Mouse (Mus musculus): Measurements from ENCODE around the gene Atp6v1b1. TPM values are rescaled to one million over a fixed set of nuclear protein-coding genes. Genes with fewer than 3 reads are reported as not detected.
A peak's percentile ranks its signal among the peaks of the same experiment; 100 is the strongest.

Atp6v1b1 gene
- not detected for polyA plus RNA-seq (2017; shearing (Covaris generic))

DNA sequence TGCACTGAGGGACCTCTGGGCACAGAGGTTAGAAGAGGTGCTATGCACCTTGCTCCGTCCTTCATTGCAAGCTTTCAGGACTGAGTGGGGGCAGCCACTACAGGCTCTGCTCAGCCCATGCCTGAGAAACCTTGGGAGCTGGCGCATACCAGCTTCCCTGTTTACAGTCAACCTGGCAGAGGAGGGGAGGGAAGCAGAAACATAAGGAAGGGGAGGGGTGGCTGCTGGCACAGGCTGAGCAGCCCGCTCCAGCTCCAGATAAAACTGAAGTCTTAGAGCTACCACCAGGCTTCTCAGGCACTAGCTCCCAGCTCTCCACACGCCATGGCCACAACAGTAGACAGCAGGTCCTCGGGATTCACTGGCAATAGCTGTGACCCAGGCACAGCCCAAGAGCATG is at the start of gene Atp6v1b1:
TSS of gene Atp6v1b1 (plus strand) at position 230 of the 400 bp plus-strand sequence.
- no peak for ATAC-seq

DNA sequence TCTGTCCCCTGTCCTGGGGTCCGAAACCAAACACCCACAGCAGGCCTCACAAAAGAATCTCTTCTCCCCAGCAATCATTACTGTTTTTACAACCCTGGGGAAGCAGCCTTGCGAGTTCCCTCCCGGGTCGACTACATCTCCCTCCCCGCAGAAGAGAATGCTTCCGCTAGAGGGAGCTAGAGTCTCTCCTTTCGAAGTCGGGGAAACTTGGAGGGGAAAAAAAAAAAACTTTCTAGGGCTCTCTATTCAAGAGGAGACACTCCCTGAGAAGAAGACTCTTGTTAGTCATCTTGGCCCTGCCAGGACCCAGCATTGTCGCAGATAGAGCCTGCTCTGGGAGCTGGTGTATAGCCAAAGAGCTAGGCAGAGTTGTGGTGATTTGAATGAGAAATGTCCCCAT is 49.0 kb upstream of the Atp6v1b1 start:
- ATAC-seq: peak; percentile 56

DNA sequence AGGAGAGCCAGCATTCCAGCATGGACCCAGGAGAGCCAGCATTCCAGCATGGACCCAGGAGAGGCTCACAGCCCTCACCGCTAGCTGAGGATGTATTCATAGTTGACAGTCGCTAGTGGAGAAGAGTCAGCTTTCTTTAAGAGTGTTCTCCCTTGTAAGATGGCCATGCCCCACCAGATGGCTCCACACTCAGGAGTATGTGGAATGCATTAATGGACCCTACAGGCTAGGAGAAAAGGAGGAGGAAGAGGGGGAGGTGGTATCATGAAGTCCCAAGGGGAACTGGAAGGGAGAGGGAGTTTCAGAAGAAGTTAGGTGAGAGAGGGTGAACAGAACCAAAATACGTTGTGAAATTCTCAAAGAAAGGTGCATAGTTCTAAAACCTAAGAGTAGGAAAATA is 47.1 kb upstream of the Atp6v1b1 start:
- no peak for ATAC-seq

DNA sequence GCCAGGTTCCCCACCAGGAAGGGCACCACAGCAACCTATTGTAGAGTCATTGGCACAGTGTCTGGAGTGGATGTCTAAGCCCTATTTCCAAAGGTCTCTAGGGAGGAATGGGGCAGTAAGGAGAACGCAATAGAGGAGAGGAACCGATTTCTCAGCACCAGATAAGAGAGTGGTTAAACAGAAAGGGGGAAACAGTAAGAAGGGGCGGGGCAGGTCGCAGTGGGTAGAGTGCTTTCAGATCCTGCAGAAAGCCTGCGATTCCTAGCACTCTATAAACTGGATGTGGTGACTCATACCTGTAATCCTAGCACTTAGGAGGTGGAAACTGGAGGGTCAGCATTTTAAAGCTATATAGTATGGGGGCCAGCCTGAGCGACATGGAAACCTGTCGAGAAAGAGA is 46.1 kb upstream of the Atp6v1b1 start:
- no peak for ATAC-seq

DNA sequence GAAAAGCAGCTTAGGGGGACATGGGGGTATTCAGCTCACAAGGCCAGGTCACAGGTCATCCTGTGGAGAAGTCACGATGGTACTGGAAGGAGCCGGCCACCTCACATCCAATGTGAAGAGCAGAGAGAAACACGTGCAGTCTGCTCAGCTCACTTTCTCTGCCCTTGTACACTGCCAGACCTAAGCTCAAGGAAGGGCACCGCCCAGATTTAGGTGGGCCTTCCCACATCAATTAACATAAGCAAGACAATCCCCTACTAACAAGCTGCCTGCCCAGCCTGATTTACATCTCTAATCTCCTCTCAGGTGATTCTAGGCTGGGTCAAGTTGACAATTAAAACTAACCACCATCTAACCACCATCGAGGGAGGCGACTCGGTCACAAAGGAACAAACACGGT is 44.9 kb upstream of the Atp6v1b1 start:
- ATAC-seq: no peak

DNA sequence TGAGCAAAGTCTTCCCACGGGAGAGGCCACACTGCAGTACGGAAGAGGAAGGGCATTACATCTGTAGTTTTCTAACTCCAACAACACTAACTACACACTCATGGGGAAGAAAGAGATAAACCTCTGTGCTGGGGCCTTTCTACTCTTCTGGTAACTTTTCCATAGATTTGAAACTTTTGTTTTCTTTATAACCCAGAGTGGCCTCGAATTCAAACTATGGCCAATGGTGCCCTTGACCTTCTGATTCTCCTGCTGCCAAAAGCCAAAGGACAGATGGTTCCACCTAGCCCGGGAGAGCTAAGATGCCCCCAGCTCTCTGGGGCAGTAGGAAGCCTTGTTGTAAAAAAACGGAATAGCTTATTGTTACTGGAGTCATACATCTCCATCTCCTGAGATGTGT is 42.8 kb upstream of the Atp6v1b1 start:
- no peak for ATAC-seq

DNA sequence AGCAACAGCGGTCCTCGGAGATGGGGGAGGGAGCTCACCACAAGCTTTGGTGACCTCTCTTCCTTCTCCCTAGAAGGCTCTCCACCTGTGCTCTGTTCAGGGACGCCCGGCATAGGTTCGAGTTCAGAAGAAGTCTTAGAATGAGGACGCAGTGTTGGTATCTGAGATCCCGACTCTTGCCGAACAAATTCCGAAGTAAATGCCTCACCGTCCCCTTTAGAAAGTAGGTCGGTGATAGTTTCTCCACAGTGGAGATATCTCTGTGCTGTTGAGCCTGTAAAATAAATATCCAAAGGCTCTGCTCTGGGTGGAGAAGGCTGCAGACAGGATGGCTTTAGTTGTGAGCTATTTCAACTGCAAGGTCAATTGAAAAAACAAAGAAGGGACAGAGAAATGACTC is 41.8 kb upstream of the Atp6v1b1 start:
- ATAC-seq: no peak

DNA sequence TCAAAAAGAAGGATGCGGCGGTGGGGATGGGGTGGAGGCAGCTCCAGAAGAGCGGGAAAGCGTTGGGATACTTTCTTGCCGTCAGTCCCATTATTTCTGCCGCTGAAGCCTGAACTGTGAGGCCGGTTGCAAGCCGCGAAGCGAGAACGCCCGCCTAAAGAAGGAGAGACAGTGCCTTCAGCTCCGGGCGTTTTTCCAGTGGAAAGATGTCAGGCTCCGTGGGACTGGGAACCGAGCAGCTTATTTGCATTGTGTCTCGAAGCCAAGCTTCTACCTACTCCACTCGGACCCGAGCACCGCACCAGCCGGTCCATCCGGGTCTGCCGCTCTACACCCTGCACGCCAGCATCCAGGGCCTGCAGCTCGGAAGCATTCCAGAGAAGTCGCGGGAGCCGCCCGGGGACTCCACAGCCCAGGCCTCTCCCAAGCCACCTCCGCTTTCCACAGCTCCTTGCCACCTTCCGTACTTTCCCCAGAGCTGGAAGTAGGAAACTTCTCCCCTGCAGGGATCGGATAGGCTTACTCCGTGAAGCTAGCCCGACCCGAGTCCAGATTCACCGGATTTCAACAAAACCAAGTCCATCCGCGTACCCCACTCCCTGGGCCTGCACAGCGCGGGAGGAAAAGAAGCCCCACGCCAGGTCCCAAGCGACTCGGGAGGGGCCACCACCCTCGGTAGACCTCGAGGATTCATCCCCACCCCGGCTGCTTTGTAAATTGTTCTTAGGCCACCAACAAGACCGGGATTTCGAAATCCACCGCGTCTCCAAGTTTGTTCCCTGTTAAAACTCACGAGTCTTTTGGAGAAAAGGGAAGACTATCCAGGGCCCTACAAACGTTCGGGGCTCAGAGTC is 40.4 kb upstream of the Atp6v1b1 start:
- no peak for ATAC-seq

DNA sequence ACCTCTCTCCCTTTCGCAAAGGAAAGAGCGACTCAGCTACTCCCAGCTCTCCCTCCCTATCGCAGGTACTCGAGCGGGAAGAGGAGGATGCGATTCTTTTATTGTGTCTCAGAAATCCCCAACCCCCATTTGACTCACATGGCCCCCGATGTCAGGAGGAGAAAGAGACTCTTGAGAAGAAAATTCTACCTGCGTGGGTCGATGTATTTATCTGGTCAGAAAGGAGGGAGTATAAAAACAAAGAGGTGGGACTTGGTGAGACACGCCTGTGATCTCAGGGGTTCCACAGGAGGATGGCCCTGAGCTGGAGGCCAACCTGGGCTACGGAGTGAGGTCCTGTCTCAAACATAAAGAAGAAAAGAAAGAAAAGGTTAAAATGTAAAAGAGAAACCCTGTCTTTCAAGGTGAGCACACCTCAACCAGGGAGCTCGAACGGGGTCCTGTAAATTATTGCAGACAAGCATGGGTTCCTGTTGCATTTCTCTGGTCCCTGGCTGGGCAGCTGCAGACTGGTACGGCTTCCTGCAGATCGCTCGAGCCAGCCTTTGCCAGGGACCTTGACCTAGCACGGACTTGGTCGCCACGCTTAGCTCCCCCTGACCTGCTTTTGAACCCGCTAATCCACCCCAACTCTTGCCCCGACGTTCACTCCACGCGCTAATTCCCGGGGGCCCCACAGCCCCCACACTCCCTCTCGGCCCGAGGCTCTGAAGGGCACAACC is 39.6 kb upstream of the Atp6v1b1 start:
- no peak for ATAC-seq

DNA sequence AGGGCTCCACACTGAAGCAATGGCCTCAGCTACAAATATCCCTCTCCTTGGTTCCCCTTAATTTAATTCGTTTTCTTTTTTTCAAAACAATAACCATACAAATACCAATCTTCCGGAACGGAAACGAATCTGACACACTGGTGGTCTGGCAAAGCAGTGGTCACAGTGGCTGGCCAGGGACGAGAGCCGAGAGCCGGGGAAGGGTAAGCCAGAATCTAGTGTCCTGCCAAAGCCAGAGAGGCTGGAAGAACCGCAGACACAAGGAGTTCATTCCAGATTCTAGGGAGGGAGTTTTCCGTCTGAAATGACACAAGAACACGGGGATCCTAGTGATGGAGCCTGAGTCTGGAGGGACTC is 39.1 kb upstream of the Atp6v1b1 start:
- no peak for ATAC-seq

DNA sequence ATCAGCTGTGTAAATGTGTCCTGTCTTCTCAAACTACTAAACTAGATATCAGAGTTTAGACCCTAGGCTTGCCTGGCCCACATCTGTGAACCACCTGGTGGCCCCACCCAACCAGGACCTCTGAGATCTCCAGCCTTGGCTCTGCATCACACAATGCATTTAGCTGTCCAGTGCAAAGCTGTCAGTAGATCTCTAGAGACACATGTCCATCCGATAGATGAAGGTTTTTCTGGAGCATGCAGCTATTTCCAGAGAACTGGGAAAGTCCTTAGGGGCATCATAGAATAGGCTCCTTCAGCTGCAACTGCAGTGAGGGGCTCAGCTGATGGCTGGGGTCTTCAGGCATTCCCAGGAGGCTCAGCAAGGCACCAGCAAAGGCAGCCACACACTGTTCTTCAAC is 38.5 kb upstream of the Atp6v1b1 start:
- ATAC-seq: no peak

DNA sequence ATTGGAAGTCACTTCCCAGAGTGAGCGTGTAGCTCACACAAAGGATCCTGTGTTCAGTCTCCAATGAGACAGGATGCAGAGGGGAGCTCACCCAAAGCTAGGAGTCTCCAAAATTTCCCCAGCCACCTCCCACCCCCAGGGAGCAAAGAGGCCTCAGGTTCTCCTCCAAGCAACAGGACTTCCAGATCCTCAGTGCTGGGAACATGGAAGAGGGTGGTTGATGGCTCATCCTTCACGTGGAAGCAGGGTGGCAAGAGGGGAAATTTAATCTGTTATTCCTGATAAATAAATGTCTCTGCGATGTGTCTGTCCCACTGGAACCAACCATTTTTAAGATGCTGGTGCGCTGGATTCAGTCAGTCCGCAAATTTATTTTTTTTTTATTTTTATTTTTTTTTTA is 38.1 kb upstream of the Atp6v1b1 start:
- ATAC-seq: no peak

DNA sequence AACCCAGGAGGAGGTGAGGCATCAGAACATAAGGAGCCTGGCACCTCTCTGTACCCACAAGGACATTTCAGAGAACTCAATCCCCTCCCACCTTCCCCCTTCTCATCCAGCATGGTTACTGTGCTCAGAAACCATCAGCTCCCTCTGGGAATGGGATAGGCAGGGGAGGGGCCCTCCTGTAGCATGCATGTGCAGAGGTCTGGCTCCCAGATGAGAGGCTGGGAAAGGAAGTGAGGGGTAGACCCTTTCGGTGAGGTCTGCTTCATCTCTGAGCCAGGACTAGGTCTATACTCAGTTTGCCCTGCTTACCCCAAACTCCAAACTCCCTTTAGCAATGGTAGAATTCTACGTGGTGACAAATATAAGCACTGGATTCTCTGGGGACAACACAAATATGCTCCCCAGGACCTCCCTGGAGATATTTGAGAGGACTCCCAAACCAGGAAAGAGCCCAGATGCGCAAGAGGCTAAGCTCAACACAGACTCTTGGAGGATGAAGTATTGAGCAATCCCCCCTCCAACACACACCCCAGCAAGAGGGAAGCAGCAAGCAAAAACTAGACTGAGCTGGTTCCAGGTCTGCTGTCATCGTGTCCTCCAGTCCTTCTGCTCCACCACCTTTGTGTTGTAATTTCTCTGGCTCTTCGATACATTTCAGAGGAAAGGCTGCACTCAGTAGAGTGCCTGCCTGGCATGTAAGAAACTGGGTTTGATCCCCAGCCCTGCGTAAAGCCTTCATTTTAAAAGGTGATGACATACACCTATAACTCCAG is 34.9 kb upstream of the Atp6v1b1 start:
- ATAC-seq: no peak

DNA sequence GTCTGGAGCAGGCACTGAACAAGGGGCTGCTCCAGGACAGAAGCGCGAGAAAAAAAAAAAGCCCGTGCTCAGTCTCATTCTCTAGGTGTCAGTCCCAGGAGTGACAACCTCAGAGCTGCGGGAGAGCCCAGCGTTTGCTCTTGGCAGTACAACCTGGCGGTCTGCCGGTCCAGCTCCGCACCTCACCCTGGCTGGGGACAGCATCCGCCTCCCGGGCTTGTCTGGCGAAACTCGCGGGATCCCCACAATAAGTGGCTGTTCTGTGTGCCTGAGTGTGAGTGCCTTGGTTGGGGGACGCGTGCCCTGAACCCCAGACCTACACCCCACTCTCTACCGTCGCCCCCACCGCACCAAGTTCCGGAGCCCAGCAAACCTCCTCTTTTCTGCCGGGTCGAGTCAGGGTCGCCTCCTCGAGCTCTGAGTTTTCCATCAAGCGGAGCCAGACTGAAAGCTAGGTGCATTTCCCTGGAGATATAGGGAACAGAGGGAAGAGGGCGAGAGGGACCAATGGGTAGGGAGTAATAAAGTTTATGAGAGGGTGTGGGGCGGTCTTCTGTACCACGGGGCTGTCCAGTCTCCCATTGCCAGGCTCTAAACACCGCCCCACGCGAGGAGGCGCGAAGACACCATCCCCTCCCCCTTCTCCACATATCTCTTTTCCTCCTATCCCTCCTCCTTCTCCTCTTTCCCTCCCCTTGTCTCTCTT is 32.3 kb upstream of the Atp6v1b1 start:
- ATAC-seq: no peak

DNA sequence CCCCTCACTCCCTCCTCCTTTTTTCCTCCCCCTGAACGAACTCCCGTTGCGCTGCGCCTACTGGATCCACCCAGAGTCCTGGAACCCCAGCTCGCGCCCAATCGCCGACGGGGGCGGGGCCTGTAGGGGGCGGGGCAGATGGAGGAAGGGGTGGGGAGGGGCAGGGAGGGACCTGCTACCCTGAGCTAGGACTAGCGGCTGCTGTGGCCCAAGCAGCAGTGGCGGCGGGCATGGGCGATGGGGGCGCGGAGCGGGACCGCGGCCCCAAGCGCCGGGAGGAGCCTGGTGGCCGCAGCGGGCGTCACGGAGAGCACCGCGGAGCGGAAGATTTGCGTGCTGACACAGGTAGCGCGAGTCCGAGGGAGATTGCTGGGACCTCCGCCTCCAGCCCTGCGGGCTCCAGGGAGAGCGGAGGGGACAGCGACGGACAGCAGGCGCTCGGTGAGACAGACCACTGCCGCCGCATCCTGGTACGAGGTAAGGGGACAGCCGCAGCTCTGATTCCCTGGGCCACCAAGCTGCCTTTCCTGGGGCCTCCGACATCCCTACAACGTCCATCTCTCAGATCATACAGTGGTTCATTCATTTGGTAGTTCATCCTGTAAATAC is 31.6 kb upstream of the Atp6v1b1 start, which contains the start of gene Vax2:
TSS of gene Vax2 (plus strand) at position 198 of the 609 bp plus-strand sequence.
- peak; percentile 33 for ATAC-seq

DNA sequence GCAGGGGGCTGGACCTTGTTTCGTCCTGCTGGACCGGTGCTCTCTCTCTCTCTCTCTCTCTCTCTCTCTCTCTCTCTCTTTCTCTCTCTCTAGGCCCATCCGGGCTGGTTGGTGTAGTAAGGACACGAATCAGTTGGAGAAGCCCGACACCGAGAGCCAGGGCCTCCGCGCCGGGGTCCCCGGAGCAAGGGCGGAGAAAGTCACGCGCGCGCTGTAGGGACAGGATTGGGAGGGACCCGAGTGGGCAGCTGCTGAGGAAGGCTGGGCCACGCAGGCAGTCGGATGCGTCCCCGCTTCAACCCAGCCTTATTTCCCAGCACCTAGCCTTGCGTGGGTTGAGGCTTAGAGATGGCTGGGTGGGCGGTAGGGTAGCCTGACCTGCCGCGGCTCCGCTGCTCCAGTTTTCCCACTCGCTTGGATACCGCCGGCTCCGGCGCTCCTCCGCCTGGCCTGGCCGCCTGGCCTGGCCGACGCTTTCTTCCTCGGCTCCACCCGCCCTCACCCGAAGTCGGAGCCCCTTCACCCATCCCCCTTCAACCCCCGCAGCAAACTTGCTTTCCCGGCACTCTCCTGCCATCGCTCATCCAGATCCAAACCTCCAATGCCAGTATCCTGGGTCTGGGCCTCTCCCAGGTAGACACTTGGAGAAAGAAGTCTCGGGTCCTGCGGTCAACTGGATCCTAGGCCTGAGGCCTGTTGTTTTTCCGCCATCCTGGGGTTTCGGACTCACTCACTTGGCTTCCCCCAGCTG is 30.9 kb upstream of the Atp6v1b1 start:
- no peak for ATAC-seq

DNA sequence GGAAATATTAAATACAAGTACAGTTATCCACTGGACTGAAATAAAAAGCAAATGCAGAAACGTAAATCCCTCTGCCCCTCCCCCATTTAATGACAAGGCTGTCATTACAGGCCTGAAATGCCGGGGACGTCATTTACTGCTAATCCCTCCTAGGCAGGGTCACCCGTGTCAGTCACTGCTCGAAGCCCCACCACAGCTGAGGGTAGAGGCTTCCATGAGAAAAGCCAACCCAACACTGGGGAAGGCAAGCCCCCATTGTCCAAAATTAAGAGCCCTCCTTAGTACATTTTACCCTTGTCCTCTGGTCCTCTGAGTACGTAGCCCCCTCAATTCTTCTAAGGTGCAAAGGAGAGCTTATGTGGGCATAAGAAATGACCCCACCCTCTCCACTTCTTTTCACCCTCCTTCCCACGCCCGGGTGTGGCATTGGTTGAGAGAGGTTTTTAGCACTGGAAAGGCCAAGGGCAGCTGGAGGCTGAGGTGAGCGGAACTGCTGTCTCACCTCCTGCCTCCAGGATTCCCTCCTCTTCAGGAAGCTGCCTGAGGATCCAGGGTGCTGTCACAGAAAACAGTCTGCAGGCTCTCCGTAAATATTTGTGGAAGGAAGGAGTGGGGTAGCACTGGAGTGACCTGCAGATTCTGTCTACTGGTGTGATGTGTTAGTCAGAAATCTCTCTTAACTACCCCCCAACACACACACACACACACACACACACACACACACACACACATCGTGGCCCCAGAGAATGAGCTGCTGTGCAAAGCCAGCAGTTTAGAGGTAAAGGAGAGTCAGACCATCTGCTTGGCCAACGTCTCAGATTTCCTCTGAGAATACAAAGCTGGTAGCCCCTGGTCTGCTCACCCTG is 29.3 kb upstream of the Atp6v1b1 start:
- ATAC-seq: no peak

DNA sequence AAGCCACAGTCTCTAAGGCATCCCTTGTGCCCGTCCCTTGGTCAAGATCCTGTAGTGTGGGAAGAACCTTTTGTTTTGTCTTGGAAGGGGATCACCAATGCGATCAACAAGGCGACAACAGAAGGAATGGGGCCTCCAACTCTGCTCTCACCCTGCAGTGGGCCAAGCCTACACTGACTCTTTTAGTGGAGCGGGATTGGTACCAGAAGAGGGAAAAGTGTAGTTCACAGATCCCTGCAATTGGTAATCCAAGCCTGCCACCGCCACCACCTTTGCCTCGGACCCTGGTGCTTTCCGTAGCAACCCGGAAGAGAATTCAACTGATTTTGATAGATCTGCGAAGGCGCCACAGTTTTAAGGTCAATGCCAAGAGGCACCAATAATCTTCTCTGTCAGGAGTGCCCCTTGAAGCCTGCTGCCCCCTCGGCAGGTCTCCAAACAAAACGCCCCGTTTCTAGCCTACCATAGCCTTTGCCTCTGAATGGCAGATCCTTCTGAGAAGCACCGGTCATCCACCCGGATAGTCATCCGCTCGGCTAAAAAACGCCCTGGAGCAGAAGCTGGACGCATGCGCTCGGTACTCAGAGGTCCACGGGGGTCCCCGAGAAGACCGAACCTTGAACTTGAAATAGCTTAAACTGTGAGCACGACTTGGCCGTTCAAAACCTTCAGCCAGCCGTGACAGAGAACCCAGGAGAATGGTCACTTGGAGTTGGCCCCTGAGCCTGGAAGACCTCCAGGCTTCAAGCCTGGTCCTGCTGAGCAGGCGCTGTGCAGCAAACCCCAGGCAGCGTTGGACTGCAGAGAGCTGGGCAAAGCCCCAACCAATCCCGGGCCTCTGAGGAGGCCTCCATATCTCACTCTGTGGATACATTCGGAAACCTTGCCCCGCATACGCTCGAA is 28.3 kb upstream of the Atp6v1b1 start:
- no peak for ATAC-seq

DNA sequence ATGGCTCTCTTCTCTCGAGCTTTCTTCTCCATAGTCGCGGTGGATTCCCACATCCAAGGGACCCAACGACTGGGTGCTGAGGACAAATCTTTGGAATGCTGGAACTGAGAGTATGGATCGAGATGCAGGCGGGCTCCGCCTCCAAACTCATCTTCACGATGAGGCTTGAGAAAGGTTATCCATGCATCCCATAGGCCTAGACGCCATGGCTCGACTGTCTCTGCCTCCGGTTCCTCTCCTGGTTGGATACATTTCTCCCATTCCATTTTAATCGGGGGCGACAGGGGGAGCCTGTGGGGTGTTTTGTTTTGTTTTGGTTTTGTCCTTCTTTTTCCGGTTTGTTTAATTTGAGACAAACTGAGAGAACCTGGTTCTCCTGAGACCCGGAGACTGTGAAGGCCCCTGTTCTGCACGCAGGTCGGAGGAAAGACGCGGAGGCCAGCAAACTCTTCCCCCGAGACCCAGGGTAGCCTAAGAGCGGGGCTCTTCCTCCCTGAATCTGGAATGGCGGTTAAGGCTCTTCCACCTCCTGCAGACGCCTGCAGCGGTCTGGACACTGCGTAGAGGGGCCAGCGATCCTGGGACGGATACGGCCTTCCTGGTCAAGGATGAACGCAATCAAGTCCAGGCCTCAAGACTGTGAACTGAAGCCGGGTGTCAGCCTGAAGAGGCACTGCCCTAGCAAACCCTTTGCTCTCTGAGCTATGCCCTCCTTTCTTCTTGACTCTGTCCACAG is 27.2 kb upstream of the Atp6v1b1 start:
- no peak for ATAC-seq

All from inflammation-experienced regulatory T-cells, adult 6 months (primary cell).